Mouse (Mus musculus) limb, embryonic 12.5 days (tissue): ENCODE results near the gene Hydin. TPM values are rescaled to one million over a fixed set of nuclear protein-coding genes. Genes with fewer than 3 reads are reported as not detected.

Source experiments
- ATAC-seq: fragments of 200-750 bp; cut with Nextera tagmentation; 2 replicates; pipeline ENCODE4 v1.8.0; 2017; ENCODE audit warnings: low read depth, moderate TSS enrichment; ENCODE audit not compliant: insufficient number of reproducible peaks, insufficient read depth, low FRiP score, low TSS enrichment
- H3K27ac ChIP-seq: fragments of 300-500 bp; sonication (generic); 2 replicates; pipeline ENCODE4 v1.5.1; 2016; ENCODE audit warnings: mild to moderate bottlenecking, moderate library complexity
- H3K27me3 ChIP-seq: fragments of 300-500 bp; sonication (generic); 2 replicates; pipeline ENCODE4 v1.6.1; 2016; ENCODE audit warnings: mild to moderate bottlenecking, moderate library complexity
- H3K36me3 ChIP-seq: fragments of 300-500 bp; sonication (generic); 2 replicates; pipeline ENCODE4 v1.6.1; 2016; ENCODE audit warnings: mild to moderate bottlenecking, moderate library complexity
- H3K4me1 ChIP-seq: fragments of 300-500 bp; sonication (generic); replicated peaks from 2 replicates; pipeline ENCODE4 v1.6.1; 2016
- H3K4me2 ChIP-seq: fragments of 300-500 bp; sonication (generic); 2 replicates; pipeline ENCODE4 v1.6.1; 2016; ENCODE audit warnings: mild to moderate bottlenecking, moderate library complexity
- H3K4me3 ChIP-seq: fragments of 300-500 bp; sonication (generic); replicated peaks from 2 replicates; pipeline ENCODE4 v1.5.1; 2016; ENCODE audit warnings: mild to moderate bottlenecking
- H3K9ac ChIP-seq: fragments of 300-500 bp; sonication (generic); replicated peaks from 2 replicates; pipeline ENCODE4 v1.6.1; 2016; ENCODE audit warnings: mild to moderate bottlenecking, moderate library complexity
- H3K9me3 ChIP-seq: fragments of 300-500 bp; sonication (generic); 2 replicates; pipeline ENCODE4 v1.6.1; 2016; ENCODE audit warnings: mild to moderate bottlenecking, moderate library complexity
- WGBS: fragments of 180-500 bp; shearing (Covaris S2); methylation state at CpG from one replicate; pipeline ENCODE4 v1.1.7; 2016; 5-methylcytosine and 5-hydroxymethylcytosine counted together
- polyA plus RNA-seq: library from polyadenylated mRNA; unstranded; fragments of >200 nt; fragmentation: Nextera tagmentation; extraction: Ambion mirVana; gene quantifications from 2 replicates; pipeline ENCODE4 v1.2.1, GENCODE M21; 2016

Hydin gene
- polyA plus RNA-seq, 1 experiment from 2014 or later = 0.16 TPM

DNA sequence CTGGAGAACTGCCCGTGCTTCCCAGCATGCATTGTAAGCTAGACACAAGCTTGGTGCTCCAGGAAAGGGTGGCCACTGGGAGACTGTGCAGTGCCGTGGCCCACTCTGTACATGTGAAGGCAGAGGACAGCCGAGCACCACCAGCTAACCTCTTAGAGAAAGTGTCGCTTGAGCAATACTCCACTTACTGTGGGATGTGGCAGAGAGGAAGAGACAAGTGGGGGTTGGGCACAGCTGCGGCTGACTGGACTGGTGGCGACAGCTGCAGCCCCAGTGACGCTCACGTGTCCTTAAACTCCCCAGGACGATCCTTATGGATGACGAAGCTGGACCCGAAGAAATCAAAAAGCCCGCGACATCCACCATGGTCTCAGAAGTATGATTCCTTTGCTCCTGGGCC is 219.2 kb downstream of the Hydin start:
- WGBS = 76% methylated on average over 13 of the region's 13 CpGs
- ATAC-seq = no peak
- H3K4me1 ChIP-seq = peaks cover 16% of the 10 kb centered on the region

DNA sequence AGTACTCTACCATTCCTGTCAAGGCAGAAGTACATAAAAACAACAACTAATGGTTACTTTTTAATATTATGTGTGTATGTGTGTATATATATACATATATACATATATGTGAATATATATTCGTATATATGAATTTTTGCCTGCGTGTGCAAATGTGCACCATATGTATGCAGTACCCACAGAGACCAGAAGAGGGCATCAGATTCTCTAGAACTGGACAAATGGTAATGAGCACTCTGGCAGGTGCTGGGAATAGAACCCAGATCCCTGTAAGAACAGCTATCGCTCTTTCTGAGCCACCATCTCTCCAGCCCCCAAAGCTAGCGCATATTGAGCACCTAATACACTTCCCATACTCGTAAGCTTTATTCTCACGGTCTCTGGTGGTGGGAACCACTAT is 220.9 kb downstream of the Hydin start:
- Histone ChIP-seq H3K4me2 (no peak overlapping the region), H3K4me1 (peaks cover 4% of the 10 kb centered on the region), H3K9me3 (0 out of 2 replicates have a peak, but pooled peaks cover 3% of the 10 kb centered on the region), H3K27me3 (no peaks in the 10 kb centered on the region; the same call in 1 of the 2 replicates), H3K9ac (no peak overlapping the region), H3K4me3 (no peak overlapping the region), H3K27ac (no peak overlapping the region), H3K36me3 (no peaks in the 10 kb centered on the region)
- 95% methylated on average over 6 of the region's 6 CpGs for WGBS
- no peak for ATAC-seq

More for the DNA sequence above, 219.2 kb downstream of the Hydin start:
- H3K4me2 ChIP-seq = no peak overlapping the region
- no peak overlapping the region for H3K4me3 ChIP-seq
- no peaks in the 10 kb centered on the region; the same call in 1 of the 2 replicates for H3K27me3 ChIP-seq
- H3K36me3 ChIP-seq = no peaks in the 10 kb centered on the region
- H3K9me3 ChIP-seq = 0 out of 2 replicates have a peak, but pooled peaks cover 3% of the 10 kb centered on the region
- no peak overlapping the region for H3K9ac ChIP-seq
- no peak overlapping the region for H3K27ac ChIP-seq

DNA sequence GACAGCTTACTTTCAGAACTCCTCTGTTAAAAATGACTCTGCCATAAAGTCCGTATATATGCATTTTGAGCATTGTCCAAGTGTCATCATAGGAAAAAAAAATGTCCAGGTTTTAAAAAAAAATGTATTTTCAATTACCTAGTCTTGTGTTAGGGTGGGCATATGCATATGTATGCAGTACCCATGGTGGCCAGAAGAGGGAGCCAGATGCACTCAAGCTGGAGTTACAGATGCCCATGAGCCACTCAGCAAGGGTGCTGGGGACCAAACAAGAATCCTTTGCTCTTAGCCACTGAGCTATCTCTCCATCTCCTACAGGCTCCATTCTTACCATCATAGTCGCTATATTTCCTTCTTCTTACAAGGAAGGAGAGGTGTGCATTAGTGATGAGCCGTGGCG is 222.6 kb downstream of the Hydin start:
- Histone ChIP-seq H3K27ac (no peak overlapping the region), H3K4me3 (no peak overlapping the region), H3K4me2 (no peak overlapping the region), H3K9ac (no peak overlapping the region), H3K9me3 (0 out of 2 replicates have a peak, but pooled peaks cover 3% of the 10 kb centered on the region), H3K27me3 (no peaks in the 10 kb centered on the region; the same call in 1 of the 2 replicates), H3K36me3 (no peaks in the 10 kb centered on the region), H3K4me1 (no peaks in the 10 kb centered on the region)
- no peak for ATAC-seq
- 72% methylated on average over 4 of the region's 4 CpGs for WGBS

DNA sequence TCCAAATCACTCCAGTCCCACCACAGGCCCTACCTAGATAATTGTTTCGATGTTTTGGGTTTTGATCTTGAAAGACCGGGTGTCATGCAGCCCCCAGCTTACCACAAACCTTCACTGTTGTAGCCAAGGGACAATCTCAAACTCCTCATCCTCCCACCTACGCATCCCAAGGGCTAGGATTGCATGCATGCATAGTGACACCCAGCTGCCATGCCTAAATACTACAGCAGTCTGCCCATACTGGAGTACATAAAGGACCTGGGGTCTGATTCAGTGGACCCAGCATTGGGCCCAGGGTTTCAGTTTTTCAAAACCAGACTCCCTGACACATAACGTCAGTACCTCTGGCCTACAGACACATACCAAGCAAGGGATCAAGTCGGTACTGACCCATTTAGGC is 224.3 kb downstream of the Hydin start:
- no peaks in the 10 kb centered on the region for H3K4me1 ChIP-seq
- no peak overlapping the region for H3K9ac ChIP-seq
- H3K4me2 ChIP-seq = no peak overlapping the region
- no peak for ATAC-seq
- no peak overlapping the region for H3K4me3 ChIP-seq
- H3K27me3 ChIP-seq = no peaks in the 10 kb centered on the region
- H3K27ac ChIP-seq = no peak overlapping the region
- H3K36me3 ChIP-seq = no peaks in the 10 kb centered on the region
- 79% methylated on average over 5 of the region's 5 CpGs for WGBS
- H3K9me3 ChIP-seq = 0 out of 2 replicates have a peak, but pooled peaks cover 3% of the 10 kb centered on the region

DNA sequence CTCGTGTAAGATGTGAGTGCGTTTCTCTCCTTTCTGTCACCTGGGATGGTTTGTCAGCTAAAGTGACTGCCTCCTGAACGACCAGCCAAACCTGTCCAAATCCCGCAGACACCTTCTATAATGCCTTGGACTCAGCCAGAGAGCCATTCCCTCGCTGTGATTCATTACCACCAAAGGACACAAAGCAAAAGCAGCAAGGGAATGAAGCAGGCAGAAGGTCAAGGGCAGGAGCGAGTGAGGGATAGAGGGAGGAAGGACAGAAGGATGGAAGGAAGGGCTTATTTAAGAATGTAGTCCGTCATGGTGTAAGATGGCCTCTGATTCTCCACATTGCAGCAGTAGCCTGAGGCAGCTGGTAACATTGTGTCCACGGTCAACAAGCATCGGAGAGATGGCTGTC is 229.5 kb downstream of the Hydin start:
- Histone ChIP-seq H3K9me3 (no peaks in the 10 kb centered on the region), H3K27me3 (no peaks in the 10 kb centered on the region), H3K4me1 (no peaks in the 10 kb centered on the region), H3K4me3 (no peak overlapping the region), H3K27ac (no peak overlapping the region), H3K9ac (no peak overlapping the region), H3K4me2 (no peak overlapping the region), H3K36me3 (no peaks in the 10 kb centered on the region)
- WGBS = 73% methylated on average over 9 of the region's 9 CpGs
- ATAC-seq = no peak

DNA sequence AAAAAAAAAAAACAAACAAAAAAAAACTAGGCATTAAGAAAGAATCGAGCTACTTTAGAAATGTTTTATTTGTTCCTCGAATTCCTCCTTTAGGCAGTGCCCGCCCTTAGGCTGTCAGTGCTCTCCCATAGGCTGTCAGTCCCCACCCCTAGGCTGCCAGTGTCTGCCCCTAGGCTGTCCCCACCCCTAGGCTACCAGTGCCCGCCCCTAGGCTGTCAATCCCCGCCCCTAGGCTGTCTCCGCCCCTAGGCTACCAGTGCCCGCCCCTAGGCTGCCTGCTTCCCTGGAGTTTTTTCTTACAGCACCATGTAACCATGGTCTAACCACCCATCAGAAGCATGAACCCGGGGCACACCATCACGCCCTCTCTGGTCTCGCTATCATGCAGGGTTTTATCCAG is 233.5 kb downstream of the Hydin start:
- Histone ChIP-seq H3K27ac (no peak overlapping the region), H3K4me1 (no peaks in the 10 kb centered on the region), H3K4me2 (no peak overlapping the region), H3K27me3 (peaks cover 20% of the 10 kb centered on the region), H3K36me3 (no peaks in the 10 kb centered on the region), H3K9ac (no peak overlapping the region), H3K9me3 (no peaks in the 10 kb centered on the region), H3K4me3 (no peak overlapping the region)
- 19% methylated on average over 10 of the region's 10 CpGs for WGBS
- peak; percentile 84 for ATAC-seq

DNA sequence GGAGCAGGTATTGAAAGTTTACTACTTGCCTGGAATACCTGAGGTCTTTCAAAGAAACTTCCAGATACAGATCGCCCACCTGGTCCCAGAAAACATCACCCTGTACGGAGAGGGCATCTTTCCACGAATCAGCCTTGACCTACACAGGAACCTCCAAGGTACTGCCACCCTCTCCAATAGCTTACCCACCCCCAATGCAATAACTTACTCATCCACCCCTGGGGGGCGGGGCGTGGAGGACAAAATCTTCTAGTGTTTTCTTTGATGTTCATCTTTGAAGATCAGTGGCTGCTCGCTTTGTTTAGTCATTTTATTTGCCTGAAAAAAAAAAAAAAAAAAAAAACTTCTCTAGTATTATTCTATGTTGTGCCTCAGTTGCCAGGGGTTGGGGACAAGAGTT is 233.9 kb downstream of the Hydin start:
- H3K9ac ChIP-seq = no peak overlapping the region
- WGBS = 77% methylated on average over 6 of the region's 6 CpGs
- no peaks in the 10 kb centered on the region for H3K9me3 ChIP-seq
- H3K4me3 ChIP-seq = no peak overlapping the region
- no peak for ATAC-seq
- H3K36me3 ChIP-seq = no peaks in the 10 kb centered on the region
- H3K27me3 ChIP-seq = peaks cover 20% of the 10 kb centered on the region
- H3K4me1 ChIP-seq = no peaks in the 10 kb centered on the region
- H3K4me2 ChIP-seq = no peak overlapping the region
- no peak overlapping the region for H3K27ac ChIP-seq

DNA sequence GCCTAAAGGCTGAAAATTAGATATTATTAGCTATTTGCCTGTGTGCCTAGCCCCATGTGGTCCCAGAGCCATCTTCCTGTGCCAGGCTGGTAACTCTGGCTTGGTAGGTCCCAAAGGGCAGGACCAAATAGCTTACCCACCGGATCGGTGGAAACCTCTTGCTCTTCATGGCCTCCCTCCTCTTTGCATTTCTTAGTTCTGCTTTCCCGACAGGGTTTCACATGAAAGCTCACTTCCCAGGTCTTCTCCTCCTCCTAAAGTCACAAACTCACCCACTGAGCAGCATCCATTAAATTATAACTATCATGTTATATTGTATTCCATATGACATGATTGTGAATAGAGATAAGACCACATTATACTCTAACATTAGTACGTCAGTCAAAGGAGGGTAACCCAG is 234.6 kb downstream of the Hydin start:
- H3K27ac ChIP-seq = no peak overlapping the region
- no peak overlapping the region for H3K4me2 ChIP-seq
- 86% methylated on average over 4 of the region's 4 CpGs for WGBS
- no peaks in the 10 kb centered on the region for H3K36me3 ChIP-seq
- no peak overlapping the region for H3K4me3 ChIP-seq
- no peaks in the 10 kb centered on the region for H3K4me1 ChIP-seq
- H3K9me3 ChIP-seq = no peaks in the 10 kb centered on the region
- ATAC-seq = no peak
- H3K27me3 ChIP-seq = peaks cover 20% of the 10 kb centered on the region
- H3K9ac ChIP-seq = no peak overlapping the region

DNA sequence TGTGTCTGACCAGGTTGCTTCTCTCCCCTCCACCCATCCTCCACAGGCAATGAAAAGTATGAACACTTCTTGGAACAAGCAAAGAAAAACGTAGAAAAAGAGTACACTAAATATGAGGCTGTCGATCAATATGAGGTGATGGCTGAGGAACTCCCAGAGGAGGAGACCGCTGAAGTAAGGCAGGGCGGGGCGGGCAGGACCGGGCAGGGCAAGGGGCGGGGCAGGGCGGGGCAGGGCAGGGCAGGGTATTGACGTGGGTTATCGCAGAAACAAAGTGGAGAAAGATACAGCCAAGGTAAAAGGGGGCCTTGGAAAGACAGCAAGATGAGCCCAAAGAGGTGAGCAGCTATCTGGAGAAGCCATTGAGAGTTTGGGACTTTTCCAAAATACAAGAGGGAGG is 236.1 kb downstream of the Hydin start:
- 23% methylated on average over 10 of the region's 10 CpGs for WGBS
- no peaks in the 10 kb centered on the region for H3K36me3 ChIP-seq
- no peak overlapping the region for H3K9ac ChIP-seq
- H3K4me2 ChIP-seq = peak overlapping the region; percentile 31; the same call in 1 of the 2 replicates
- ATAC-seq = no peak
- H3K27ac ChIP-seq = no peak overlapping the region
- H3K4me3 ChIP-seq = no peak overlapping the region
- no peaks in the 10 kb centered on the region for H3K4me1 ChIP-seq
- no peaks in the 10 kb centered on the region for H3K9me3 ChIP-seq
- H3K27me3 ChIP-seq = peaks cover 20% of the 10 kb centered on the region

DNA sequence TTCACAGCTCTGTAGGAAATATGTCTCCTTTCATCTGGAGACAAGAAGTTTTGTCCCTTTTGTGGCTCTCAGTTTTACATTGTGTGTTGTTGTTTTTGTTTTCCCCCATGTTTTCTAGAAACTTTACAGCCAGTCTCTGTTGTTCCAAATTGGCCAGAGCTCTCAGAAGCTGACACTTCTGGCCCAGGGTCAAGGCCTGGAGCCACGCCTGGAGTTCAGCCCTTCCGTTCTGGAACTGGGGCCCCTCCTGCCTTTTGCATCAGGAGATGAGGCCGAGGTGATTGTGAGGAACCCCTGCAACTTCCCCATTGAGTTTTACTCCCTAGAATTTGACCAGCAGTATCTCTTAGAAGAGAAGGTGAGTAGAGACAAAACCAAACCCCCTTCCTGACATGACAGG is 242.0 kb downstream of the Hydin start:
- no peak overlapping the region for H3K27ac ChIP-seq
- no peak overlapping the region for H3K9ac ChIP-seq
- H3K4me2 ChIP-seq = no peak overlapping the region
- H3K36me3 ChIP-seq = no peaks in the 10 kb centered on the region
- no peak for ATAC-seq
- H3K27me3 ChIP-seq = peaks cover 4% of the 10 kb centered on the region; the same call in 1 of the 2 replicates
- 70% methylated on average over 3 of the region's 3 CpGs for WGBS
- H3K9me3 ChIP-seq = no peaks in the 10 kb centered on the region
- H3K4me3 ChIP-seq = no peak overlapping the region
- H3K4me1 ChIP-seq = no peaks in the 10 kb centered on the region

DNA sequence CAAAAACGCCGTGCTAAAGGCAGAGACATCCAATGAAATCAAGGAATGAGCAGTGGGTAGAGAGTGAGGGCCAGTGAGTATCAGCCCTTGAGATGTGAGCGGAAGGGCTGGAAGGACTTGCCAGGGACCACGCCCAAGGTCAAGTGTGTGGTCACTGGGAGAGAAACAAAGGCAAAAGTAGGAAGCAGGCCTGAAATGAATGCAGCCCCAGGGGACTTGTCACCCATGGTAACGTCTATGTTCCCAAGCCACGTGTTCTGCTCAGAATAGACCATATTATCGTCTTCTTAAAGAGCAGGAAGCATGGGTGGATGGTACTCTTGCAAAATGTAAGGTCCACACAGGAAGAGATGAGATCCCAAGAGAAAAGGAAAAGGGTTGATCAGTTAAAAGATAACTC is 253.0 kb downstream of the Hydin start:
- WGBS = 82% methylated on average over 7 of the region's 7 CpGs

DNA sequence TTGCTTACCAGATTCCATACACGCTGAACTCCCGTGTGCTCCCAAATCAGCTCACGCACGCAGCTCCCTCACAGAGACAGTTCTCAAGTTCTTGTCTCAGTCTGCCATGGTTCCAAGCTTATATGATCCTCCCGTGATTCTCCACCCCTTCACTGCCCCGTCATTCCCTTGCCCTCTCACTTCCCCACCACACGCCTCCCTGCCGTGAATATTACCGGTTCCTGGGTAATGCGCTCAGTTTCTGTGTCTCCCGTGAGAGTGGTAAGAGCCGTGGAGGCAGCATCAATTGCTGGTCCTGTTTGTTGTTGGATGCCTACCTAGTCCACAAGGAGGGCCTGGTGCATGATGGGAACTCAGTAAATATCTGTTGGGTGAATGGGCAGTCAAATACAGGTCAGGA is 255.1 kb downstream of the Hydin start:
- no peak overlapping the region for H3K4me2 ChIP-seq
- no peaks in the 10 kb centered on the region for H3K9me3 ChIP-seq
- H3K36me3 ChIP-seq = no peaks in the 10 kb centered on the region
- H3K27ac ChIP-seq = no peak overlapping the region
- H3K4me1 ChIP-seq = no peaks in the 10 kb centered on the region
- no peaks in the 10 kb centered on the region for H3K27me3 ChIP-seq
- 89% methylated on average over 12 of the region's 12 CpGs for WGBS
- no peak overlapping the region for H3K4me3 ChIP-seq
- ATAC-seq = no peak
- H3K9ac ChIP-seq = no peak overlapping the region

More for the DNA sequence above, 253.0 kb downstream of the Hydin start:
- Histone ChIP-seq H3K9me3 (no peaks in the 10 kb centered on the region), H3K27ac (no peak overlapping the region), H3K36me3 (no peaks in the 10 kb centered on the region), H3K9ac (no peak overlapping the region), H3K4me2 (no peak overlapping the region), H3K4me1 (no peaks in the 10 kb centered on the region), H3K27me3 (no peaks in the 10 kb centered on the region), H3K4me3 (no peak overlapping the region)
- ATAC-seq = no peak
